Mouse (Mus musculus) retina, embryonic 14.5 days (tissue): ENCODE data around the gene Slc16a8.

Experiments
- DNase-seq: peaks from one replicate; pipeline ENCODE4 v3.0.0-alpha.2; 2015; ENCODE audit warnings: low spot score

Gene Slc16a8

DNA sequence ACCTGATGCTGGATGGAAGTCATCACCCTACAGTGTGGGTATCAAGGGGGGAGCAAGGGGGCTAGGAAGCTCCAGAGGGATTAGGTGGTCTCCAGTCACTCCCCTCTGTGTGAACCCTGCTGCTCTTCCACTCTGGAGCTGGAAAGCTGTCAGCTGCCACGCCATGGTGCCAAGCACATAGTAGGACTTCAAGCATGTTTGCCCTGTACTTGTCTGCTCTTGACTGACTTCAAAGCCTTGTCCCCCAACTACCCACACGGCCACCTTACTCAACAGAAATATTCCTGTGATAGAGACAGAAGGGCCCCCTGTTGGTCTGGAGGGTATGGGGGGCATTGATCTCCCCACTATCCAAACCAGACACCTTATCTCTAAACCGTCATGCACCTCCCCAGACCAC, 38.4 kb downstream of the Slc16a8 start:
- no peak for DNase-seq

DNA sequence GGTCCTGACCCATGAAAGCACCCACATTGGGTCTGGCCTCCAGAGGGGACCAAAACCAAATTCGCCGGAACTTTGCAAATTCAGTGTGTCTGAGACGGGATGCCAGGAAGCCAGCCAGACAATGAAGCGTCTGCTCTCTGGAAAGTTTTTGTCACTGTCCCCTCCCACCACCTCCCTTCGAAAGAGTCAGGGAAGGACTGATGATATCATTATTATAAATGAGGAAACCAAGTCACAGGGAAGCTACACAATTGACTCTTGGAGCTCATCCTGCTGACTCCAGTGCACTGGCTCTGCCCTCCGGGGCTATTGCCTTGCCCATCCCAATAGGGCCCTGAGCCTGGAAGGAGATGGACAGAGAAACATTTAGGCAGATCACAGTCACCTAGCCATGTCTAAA, 41.0 kb downstream of the Slc16a8 start:
- no peak for DNase-seq

- no peak for DNase-seq
Observed at GRCm38 (mm10) chr15:79212750-79213446, 41.7 kb downstream of the Slc16a8 start.

DNA sequence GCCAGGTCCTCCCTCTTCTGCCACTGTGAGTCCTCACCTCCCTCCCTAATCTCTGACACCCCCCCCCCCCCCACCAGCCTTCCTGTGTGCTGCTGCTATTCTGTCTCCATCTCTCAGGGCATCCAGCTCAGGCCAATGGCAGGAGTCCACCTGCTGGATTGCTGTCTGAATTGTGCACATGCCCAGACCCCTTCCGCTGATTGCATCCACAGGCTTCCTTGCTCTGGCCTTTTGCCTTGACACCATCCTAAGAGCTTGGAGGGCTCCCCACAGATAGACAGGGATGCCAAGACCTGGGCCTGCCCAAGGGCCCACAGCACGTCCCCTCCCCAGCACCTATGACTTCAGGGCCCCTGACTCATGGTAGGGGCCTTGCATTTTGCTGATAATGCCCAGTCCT, 44.2 kb downstream of the Slc16a8 start:
- DNase-seq = no peak

GRCm38 (mm10) chr15:79208758-79209439, 45.7 kb downstream of the Slc16a8 start:
- no peak for DNase-seq

DNA sequence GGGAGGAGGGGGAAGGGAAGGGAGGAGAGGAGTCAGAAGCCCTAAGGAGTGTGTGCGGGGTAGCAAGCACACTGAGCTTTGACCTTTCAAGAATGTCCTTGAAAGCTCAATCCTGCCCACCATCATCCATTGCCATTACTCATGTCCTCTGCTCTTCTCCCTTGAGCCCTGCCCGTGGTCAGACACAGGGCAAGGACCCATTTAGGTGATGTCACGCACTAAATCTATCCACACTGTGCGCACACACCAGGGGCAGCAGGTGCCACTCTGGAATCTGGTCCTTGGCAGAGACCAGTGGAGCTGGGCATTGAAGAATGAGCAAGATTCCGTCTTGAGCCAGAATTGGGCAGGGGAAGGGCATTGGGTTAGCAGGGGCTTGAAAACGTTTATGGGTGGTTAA, 46.4 kb downstream of the Slc16a8 start:
- DNase-seq = no peak

GRCm38 (mm10) chr15:79202575-79202974, 52.0 kb downstream of the Slc16a8 start:
- no peak for DNase-seq

DNA sequence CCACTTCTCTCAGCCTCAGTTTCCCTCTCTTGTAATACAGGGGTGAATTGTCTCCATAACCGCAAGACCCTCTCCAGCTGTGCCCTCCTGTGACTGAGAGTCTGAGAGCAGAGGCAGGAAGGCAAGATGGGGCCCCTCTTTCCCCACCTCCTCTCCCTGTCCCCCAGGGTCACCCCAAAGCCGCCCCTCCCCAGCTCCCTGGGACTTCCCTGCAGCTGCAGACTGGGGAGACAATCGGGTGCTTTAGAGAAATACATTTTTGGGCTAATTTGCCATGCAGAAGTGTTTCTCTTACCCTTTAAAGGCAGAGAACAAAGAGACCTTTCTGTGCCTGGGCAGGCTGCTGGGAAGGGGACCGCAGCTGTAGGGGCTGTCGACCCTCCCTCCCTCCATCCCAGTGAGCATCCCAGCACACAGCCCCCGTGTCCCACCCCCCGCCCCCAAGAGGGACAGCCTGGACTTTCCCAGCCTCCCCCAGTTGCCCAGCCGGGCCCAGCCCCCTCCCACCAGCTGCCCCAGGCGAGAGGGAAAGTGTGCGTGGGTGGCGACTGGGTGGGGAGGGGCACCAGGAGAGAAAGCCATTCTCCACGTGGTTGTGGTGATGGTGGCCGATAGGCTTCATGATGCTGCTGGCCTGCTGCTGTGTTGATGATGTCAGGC, 52.9 kb downstream of the Slc16a8 start:
- DNase-seq = peak; percentile 33
